ENCODE assay signal across 8 mouse cellular contexts in genomic region chr9:55149499-55150278, GRCm38 (mm10). TPM values are rescaled to one million over a fixed set of nuclear protein-coding genes. Genes with fewer than 3 reads are reported as not detected.
DNase-seq lines count a peak whose midpoint lies in the region; ATAC-seq and TF ChIP-seq lines count a peak whose summit lies in the region.

No protein-coding gene starts in this region.

- peak overlapping the region; percentile 68 for H3K4me3 ChIP-seq in intestine, postnatal 0 days (ENCODE audit: low read depth, low read length)
- peak overlapping the region; percentile 90 for H3K4me3 ChIP-seq in limb, embryonic 14.5 days (replicated peaks; ENCODE audit: low read length)
- H3K4me3 ChIP-seq in midbrain, embryonic 14.5 days (replicated peaks; ENCODE audit: low read depth, low read length): peak overlapping the region; percentile 89

- no peak for TF ChIP-seq CTCF in intestine, postnatal 0 days (IDR thresholded peaks at IDR 0.05; ENCODE audit: low read depth)

- no peak for TF ChIP-seq POLR2A in limb, embryonic 14.5 days (IDR thresholded peaks at IDR 0.05; ENCODE audit: borderline replicate concordance, extremely low read depth, insufficient read depth, insufficient read length)

- H3K9me3 ChIP-seq in intestine, postnatal 0 days (ENCODE audit: control insufficient read depth): no peaks in the 10 kb centered on the region
- H3K9me3 ChIP-seq in limb, embryonic 14.5 days (ENCODE audit: control insufficient read depth, low read length): no peaks in the 10 kb centered on the region
- no peaks in the 10 kb centered on the region for H3K9me3 ChIP-seq in midbrain, embryonic 14.5 days (ENCODE audit: control insufficient read depth, low read length)

- peak overlapping the region; percentile 94 for H3K4me2 ChIP-seq in intestine, postnatal 0 days (replicated peaks; ENCODE audit: low read depth)
- peak overlapping the region; percentile 93 for H3K4me2 ChIP-seq in limb, embryonic 14.5 days (replicated peaks; ENCODE audit: low read depth, low read length, severe bottlenecking)
- peak overlapping the region; percentile 82 for H3K4me2 ChIP-seq in midbrain, embryonic 14.5 days (ENCODE audit: low read length)

- peaks cover 3% of the 10 kb centered on the region; the same call in 1 of the 2 replicates for H3K4me1 ChIP-seq in intestine, postnatal 0 days (replicated peaks; ENCODE audit: control insufficient read depth, insufficient read depth, low read length)
- H3K4me1 ChIP-seq in limb, embryonic 14.5 days (ENCODE audit: control insufficient read depth, insufficient read depth, low read length): peaks cover 8% of the 10 kb centered on the region
- H3K4me1 ChIP-seq in midbrain, embryonic 14.5 days (ENCODE audit: control insufficient read depth, insufficient read depth, low read length): peaks cover 18% of the 10 kb centered on the region

- peak overlapping the region; percentile 83 for H3K9ac ChIP-seq in intestine, postnatal 0 days (ENCODE audit: low read depth, low read length)
- peak overlapping the region; percentile 90 for H3K9ac ChIP-seq in limb, embryonic 14.5 days (ENCODE audit: low read depth, low read length, severe bottlenecking)
- peak overlapping the region; percentile 88 for H3K9ac ChIP-seq in midbrain, embryonic 14.5 days (replicated peaks; ENCODE audit: low read length)

- DNase-seq in urinary bladder, adult 18-20 months (ENCODE audit: low spot score in 2 of 2): peak; percentile 18 to 66
- no peak for DNase-seq in urinary bladder, postnatal 10 days (ENCODE audit: low spot score)
- peak; percentile 77 for DNase-seq in embryo, embryonic 11 days
- peak; percentile 39 for DNase-seq in limb, embryonic 14.5 days (ENCODE audit: low spot score)
- DNase-seq in midbrain, embryonic 14.5 days: peak; percentile 78
- DNase-seq in spleen, adult 12 weeks (ENCODE audit: low spot score): peak; percentile 54

- peak; percentile 53 for ATAC-seq in granulocyte monocyte progenitor cell, adult 5-6 weeks (replicated peaks; ENCODE audit: poor library complexity, severe bottlenecking)
- ATAC-seq in intestine, postnatal 0 days: peak; percentile 76
- peak; percentile 56 for ATAC-seq in limb, embryonic 14.5 days (ENCODE audit: low FRiP score, low read depth)
- peak; percentile 74 for ATAC-seq in midbrain, embryonic 14.5 days (ENCODE audit: low FRiP score, low TSS enrichment)

- no peaks in the 10 kb centered on the region for H3K36me3 ChIP-seq in intestine, postnatal 0 days (ENCODE audit: control insufficient read depth, insufficient read depth)
- no peaks in the 10 kb centered on the region for H3K36me3 ChIP-seq in limb, embryonic 14.5 days (ENCODE audit: control insufficient read depth, insufficient read depth, low read length)
- H3K36me3 ChIP-seq in midbrain, embryonic 14.5 days (ENCODE audit: control insufficient read depth, insufficient read depth, low read length): no peaks in the 10 kb centered on the region

- H3K27me3 ChIP-seq in intestine, postnatal 0 days (replicated peaks; ENCODE audit: control insufficient read depth, insufficient read depth, low read length): no peaks in the 10 kb centered on the region
- no peaks in the 10 kb centered on the region for H3K27me3 ChIP-seq in limb, embryonic 14.5 days (ENCODE audit: control insufficient read depth, insufficient read depth, low read length)
- H3K27me3 ChIP-seq in midbrain, embryonic 14.5 days (ENCODE audit: control insufficient read depth, insufficient read depth, low read length): no peaks in the 10 kb centered on the region

- under 1% methylated on average over 82 of the region's 93 CpGs for WGBS in intestine, postnatal 0 days
- under 1% methylated on average over 45 of the region's 93 CpGs for WGBS in limb, embryonic 14.5 days
- under 1% methylated on average over 92 of the region's 93 CpGs for WGBS in midbrain, embryonic 14.5 days

- H3K27ac ChIP-seq in intestine, postnatal 0 days (ENCODE audit: low read depth, low read length): peak overlapping the region; percentile 68
- H3K27ac ChIP-seq in limb, embryonic 14.5 days (replicated peaks; ENCODE audit: low read depth, low read length): peak overlapping the region; percentile 72
- H3K27ac ChIP-seq in midbrain, embryonic 14.5 days (replicated peaks; ENCODE audit: low read depth, low read length): peak overlapping the region; percentile 85

RNA-seq across cellular contexts. Expression of gene Ube2q2, which starts 1.0 kb away (rescaled TPM):
- total RNA-seq in granulocyte monocyte progenitor cell, adult 5-6 weeks (2014; fragmentation: Nextera tagmentation): 31.9 and 37.6 TPM in 2 replicates
- total RNA-seq in granulocyte monocyte progenitor cell, adult 5-6 weeks (2017): 46.8 and 51.0 TPM in 2 replicates
- polyA plus RNA-seq in intestine, postnatal 0 days (2015; fragmentation: Nextera tagmentation; extraction: Ambion mirVana): 17.0 TPM in 2 replicates
- polyA plus RNA-seq in limb, embryonic 14.5 days (2012; rRNA removed): 18.8 and 19.8 TPM in 2 replicates
- polyA plus RNA-seq in limb, embryonic 14.5 days (2014; fragmentation: Nextera tagmentation; extraction: Ambion mirVana): 40.6 and 44.6 TPM in 2 replicates
- 45.8 and 47.1 TPM in 2 replicates for polyA plus RNA-seq in midbrain, embryonic 14.5 days (2014; fragmentation: Nextera tagmentation; extraction: Ambion mirVana)

RNA-seq across cellular contexts. Expression of gene Fbxo22, which starts 59.0 kb away (rescaled TPM):
- 50.3 and 51.3 TPM in 2 replicates for total RNA-seq in granulocyte monocyte progenitor cell, adult 5-6 weeks (2014; fragmentation: Nextera tagmentation)
- 51.9 and 63.0 TPM in 2 replicates for total RNA-seq in granulocyte monocyte progenitor cell, adult 5-6 weeks (2017)
- polyA plus RNA-seq in intestine, postnatal 0 days (2015; fragmentation: Nextera tagmentation; extraction: Ambion mirVana): 36.5 and 38.1 TPM in 2 replicates
- polyA plus RNA-seq in limb, embryonic 14.5 days (2012; rRNA removed): 23.6 and 27.2 TPM in 2 replicates
- polyA plus RNA-seq in limb, embryonic 14.5 days (2014; fragmentation: Nextera tagmentation; extraction: Ambion mirVana): 47.6 and 50.2 TPM in 2 replicates
- polyA plus RNA-seq in midbrain, embryonic 14.5 days (2014; fragmentation: Nextera tagmentation; extraction: Ambion mirVana): 76.2 and 90.4 TPM in 2 replicates
